Mouse (Mus musculus) heart, embryonic 15.5 days (tissue): ENCODE data around the gene Spsb3. TPM values are rescaled to one million over a fixed set of nuclear protein-coding genes. Genes with fewer than 3 reads are reported as not detected.

Source experiments
- ATAC-seq: fragments of 200-750 bp; cut with Nextera tagmentation; replicated peaks from 2 replicates; pipeline ENCODE4 v1.8.0; 2017; ENCODE audit warnings: low read depth, moderate TSS enrichment; ENCODE audit not compliant: insufficient number of reproducible peaks, insufficient read depth, low FRiP score
- H3K27ac ChIP-seq: fragments of 300-500 bp; sonication (generic); 2 replicates; pipeline ENCODE4 v1.5.1; 2015; ENCODE audit warnings: mild to moderate bottlenecking, inconsistent platforms
- H3K27me3 ChIP-seq: fragments of 300-500 bp; sonication (generic); 2 replicates; pipeline ENCODE4 v1.6.1; 2015; ENCODE audit warnings: inconsistent platforms
- H3K36me3 ChIP-seq: fragments of 300-500 bp; sonication (generic); 2 replicates; pipeline ENCODE4 v1.6.1; 2015; ENCODE audit warnings: mild to moderate bottlenecking, inconsistent platforms
- H3K4me1 ChIP-seq: fragments of 300-500 bp; sonication (generic); replicated peaks from 2 replicates; pipeline ENCODE4 v1.6.1; 2015; ENCODE audit warnings: inconsistent platforms
- H3K4me2 ChIP-seq: fragments of 300-500 bp; sonication (generic); 2 replicates; pipeline ENCODE4 v1.6.1; 2015; ENCODE audit warnings: inconsistent platforms, mild to moderate bottlenecking, moderate library complexity
- H3K4me3 ChIP-seq: fragments of 300-500 bp; sonication (generic); 2 replicates; pipeline ENCODE4 v1.5.1; 2015; ENCODE audit warnings: mild to moderate bottlenecking, inconsistent platforms
- H3K9ac ChIP-seq: fragments of 300-500 bp; sonication (generic); 2 replicates; pipeline ENCODE4 v1.6.1; 2015; ENCODE audit warnings: mild to moderate bottlenecking, inconsistent platforms
- H3K9me3 ChIP-seq: fragments of 300-500 bp; sonication (generic); replicated peaks from 2 replicates; pipeline ENCODE4 v1.6.1; 2016; ENCODE audit warnings: inconsistent platforms
- WGBS: fragments of 180-500 bp; shearing (Covaris S2); methylation state at CpG from one replicate; pipeline ENCODE4 v1.1.7; 2015; ENCODE audit warnings: mixed read lengths; 5-methylcytosine and 5-hydroxymethylcytosine counted together
- polyA plus RNA-seq: library from polyadenylated mRNA; unstranded; fragments of >200 nt; fragmentation: Nextera tagmentation; extraction: Ambion mirVana; gene quantifications from 2 replicates; pipeline ENCODE4 v1.2.1, GENCODE M21; 2015

The Spsb3 gene
- polyA plus RNA-seq, 1 experiment from 2014 or later: 22.7 TPM

GRCm38 (mm10) chr17:24890151-24891092 lies 4.0 kb downstream of the Spsb3 start:
- H3K36me3 ChIP-seq: peaks cover 33% of the 10 kb centered on the region
- 86% methylated on average over 19 of the region's 19 CpGs for WGBS

GRCm38 (mm10) chr17:24891321-24891720 lies 4.9 kb downstream of the Spsb3 start:
- ATAC-seq: no peak
- 91% methylated on average over 13 of the region's 13 CpGs for WGBS
- no peaks in the 10 kb centered on the region for H3K27me3 ChIP-seq
- no peak overlapping the region for H3K4me3 ChIP-seq
- no peaks in the 10 kb centered on the region for H3K9me3 ChIP-seq
- H3K27ac ChIP-seq: no peak overlapping the region
- peaks cover 33% of the 10 kb centered on the region for H3K36me3 ChIP-seq
- peaks cover 32% of the 10 kb centered on the region for H3K4me1 ChIP-seq
- H3K4me2 ChIP-seq: no peak overlapping the region
- H3K9ac ChIP-seq: no peak overlapping the region

More at GRCm38 (mm10) chr17:24890151-24891092, 4.0 kb downstream of the Spsb3 start:
- no peak overlapping the region for H3K4me2 ChIP-seq
- H3K9ac ChIP-seq: no peak overlapping the region
- H3K27ac ChIP-seq: no peak overlapping the region
- no peak overlapping the region for H3K4me3 ChIP-seq
- H3K4me1 ChIP-seq: peaks cover 29% of the 10 kb centered on the region
- ATAC-seq: no peak
- no peaks in the 10 kb centered on the region for H3K27me3 ChIP-seq
- no peaks in the 10 kb centered on the region for H3K9me3 ChIP-seq

- Histone ChIP-seq H3K4me1 (peaks cover 39% of the 10 kb centered on the region), H3K27me3 (no peaks in the 10 kb centered on the region), H3K4me3 (no peak overlapping the region), H3K9ac (no peak overlapping the region), H3K36me3 (peaks cover 38% of the 10 kb centered on the region), H3K9me3 (no peaks in the 10 kb centered on the region), H3K27ac (no peak overlapping the region), H3K4me2 (no peak overlapping the region)
- no peak for ATAC-seq
- WGBS: 91% methylated on average over 12 of the region's 12 CpGs
These were observed 6.3 kb downstream of the Spsb3 start for GRCm38 (mm10) chr17:24892785-24893184.

- peak overlapping the region; percentile 81; the same call in 1 of the 2 replicates for H3K4me3 ChIP-seq
- H3K9me3 ChIP-seq: no peaks in the 10 kb centered on the region
- 95% methylated on average over 2 of the region's 2 CpGs for WGBS
- no peak overlapping the region for H3K27ac ChIP-seq
- H3K4me1 ChIP-seq: peaks cover 39% of the 10 kb centered on the region
- H3K36me3 ChIP-seq: peaks cover 43% of the 10 kb centered on the region
- no peak for ATAC-seq
- no peaks in the 10 kb centered on the region for H3K27me3 ChIP-seq
- no peak overlapping the region for H3K9ac ChIP-seq
- H3K4me2 ChIP-seq: no peak overlapping the region
These were observed 6.8 kb downstream of the Spsb3 start for GRCm38 (mm10) chr17:24893276-24893675.

GRCm38 (mm10) chr17:24894061-24894994 lies 7.9 kb downstream of the Spsb3 start:
- ATAC-seq: 0 out of 2 replicates have a peak, but pooled peaks have one; percentile 4
- peak overlapping the region; percentile 91 for H3K27ac ChIP-seq
- no peaks in the 10 kb centered on the region for H3K9me3 ChIP-seq
- H3K36me3 ChIP-seq: peaks cover 53% of the 10 kb centered on the region
- no peaks in the 10 kb centered on the region for H3K27me3 ChIP-seq
- peaks cover 47% of the 10 kb centered on the region for H3K4me1 ChIP-seq
- 9% methylated on average over 31 of the region's 31 CpGs for WGBS
- H3K4me3 ChIP-seq: peak overlapping the region; percentile 81
- peak overlapping the region; percentile 94 for H3K4me2 ChIP-seq
- peak overlapping the region; percentile 91 for H3K9ac ChIP-seq

GRCm38 (mm10) chr17:24894995-24895547 lies 8.6 kb downstream of the Spsb3 start, which contains the start of the genes Eme2 and Mrps34:
TSS of gene Eme2 (minus strand) at chr17:24895087.
TSS of gene Mrps34 (plus strand) at chr17:24895116.
- Histone ChIP-seq H3K4me3 (peak within 1 kb of the TSS; percentile 81), H3K27ac (peak within 1 kb of the TSS; percentile 91), H3K27me3 (no peaks in the 10 kb centered on the region), H3K4me1 (peaks cover 47% of the 10 kb centered on the region), H3K9ac (peak within 1 kb of the TSS; percentile 91), H3K36me3 (peaks cover 60% of the 10 kb centered on the region), H3K9me3 (no peaks in the 10 kb centered on the region), H3K4me2 (peak within 1 kb of the TSS; percentile 94)
- peak; percentile 33; the same call in 1 of the 2 replicates for ATAC-seq
- WGBS: under 1% methylated on average over 62 of the region's 62 CpGs

GRCm38 (mm10) chr17:24895571-24896240 lies 9.3 kb downstream of the Spsb3 start:
- peak overlapping the region; percentile 94 for H3K4me2 ChIP-seq
- WGBS: 12% methylated on average over 23 of the region's 23 CpGs
- peaks cover 47% of the 10 kb centered on the region for H3K4me1 ChIP-seq
- peak overlapping the region; percentile 91 for H3K27ac ChIP-seq
- H3K4me3 ChIP-seq: peak overlapping the region; percentile 81
- no peaks in the 10 kb centered on the region for H3K9me3 ChIP-seq
- H3K36me3 ChIP-seq: peaks cover 60% of the 10 kb centered on the region
- no peak for ATAC-seq
- H3K27me3 ChIP-seq: no peaks in the 10 kb centered on the region
- H3K9ac ChIP-seq: peak overlapping the region; percentile 91

GRCm38 (mm10) chr17:24896241-24896992 lies 10.0 kb downstream of the Spsb3 start, which contains the start of gene Nme3:
TSS of gene Nme3 (plus strand) at chr17:24896500.
- Histone ChIP-seq H3K27ac (peak within 1 kb of the TSS; percentile 91), H3K4me2 (peak within 1 kb of the TSS; percentile 94), H3K27me3 (no peaks in the 10 kb centered on the region), H3K9me3 (no peaks in the 10 kb centered on the region), H3K4me3 (peak within 1 kb of the TSS; percentile 81), H3K4me1 (peaks cover 47% of the 10 kb centered on the region), H3K9ac (peak within 1 kb of the TSS; percentile 91), H3K36me3 (peaks cover 60% of the 10 kb centered on the region)
- 2% methylated on average over 49 of the region's 50 CpGs for WGBS
- ATAC-seq: peak; percentile 44

- Histone ChIP-seq H3K36me3 (peaks cover 60% of the 10 kb centered on the region), H3K9me3 (no peaks in the 10 kb centered on the region), H3K27me3 (no peaks in the 10 kb centered on the region), H3K4me2 (peak overlapping the region; percentile 94), H3K4me3 (peak overlapping the region; percentile 81), H3K27ac (peak overlapping the region; percentile 91; the same call in 1 of the 2 replicates), H3K9ac (peak overlapping the region; percentile 91), H3K4me1 (peaks cover 47% of the 10 kb centered on the region)
- ATAC-seq: no peak
- WGBS: 34% methylated on average over 11 of the region's 11 CpGs
These were observed 10.5 kb downstream of the Spsb3 start for GRCm38 (mm10) chr17:24896993-24897269.

GRCm38 (mm10) chr17:24897600-24897999 lies 11.2 kb downstream of the Spsb3 start:
- Histone ChIP-seq H3K4me3 (peak overlapping the region; percentile 81), H3K36me3 (peaks cover 60% of the 10 kb centered on the region), H3K9ac (no peak overlapping the region), H3K4me1 (peaks cover 47% of the 10 kb centered on the region), H3K9me3 (no peaks in the 10 kb centered on the region), H3K27me3 (no peaks in the 10 kb centered on the region), H3K27ac (no peak overlapping the region), H3K4me2 (peak overlapping the region; percentile 94; the same call in 1 of the 2 replicates)
- 71% methylated on average over 4 of the region's 4 CpGs for WGBS
- ATAC-seq: no peak
